Mouse (Mus musculus): ENCODE measurements at regions not wholly inside any gene's neighbourhood (a gene's known extent, or its start where the extent isn't known, plus 50 kb on each side); places are given as distances from the start of the nearest gene placed in this dataset.

- TF ChIP-seq CTCF (IDR thresholded peaks at IDR 0.05; ENCODE audit: control insufficient read depth, insufficient read depth, insufficient replicate concordance, low read depth, low read length) (no peak), POLR2A (IDR thresholded peaks at IDR 0.05; ENCODE audit: control insufficient read depth, low read depth, low read length) (no peak)
Observed at GRCm38 (mm10) chr16:92917356-92917755, 91.4 kb upstream of the Runx1 start.
